Mouse (Mus musculus): ENCODE measurements around the gene Hoxb3. TPM values are rescaled to one million over a fixed set of nuclear protein-coding genes. Genes with fewer than 3 reads are reported as not detected.

The Hoxb3 gene
- polyA plus RNA-seq (2015; fragmentation: Nextera tagmentation; extraction: Ambion mirVana), result 0.11 TPM in 1 of 2 replicates, not detected in the other

GRCm38 (mm10) chr11:96323154-96323553 is at the start of gene Hoxb3:
TSS of gene Hoxb3 (plus strand) at chr11:96323326.
- no peaks in the 10 kb centered on the region for H3K4me1 ChIP-seq (ENCODE audit: control insufficient read depth, low read depth, low read length)
- H3K36me3 ChIP-seq (ENCODE audit: control insufficient read depth, insufficient read depth), result no peaks in the 10 kb centered on the region
- H3K9ac ChIP-seq (ENCODE audit: low read depth, low read length), result no peak within 1 kb of the TSS
- H3K4me2 ChIP-seq (ENCODE audit: low read depth, low read length), result no peak within 1 kb of the TSS
- WGBS (ENCODE audit: insufficient replicate concordance), result 51% methylated on average over 10 of the region's 10 CpGs
- ATAC-seq (ENCODE audit: low read depth), result no peak
- H3K27ac ChIP-seq (ENCODE audit: low read length), result no peak within 1 kb of the TSS
- H3K4me3 ChIP-seq (ENCODE audit: low read depth, low read length), result no peak within 1 kb of the TSS
- H3K27me3 ChIP-seq (ENCODE audit: control insufficient read depth, insufficient read depth, low read depth, low read length), result peaks cover 87% of the 10 kb centered on the region
- no peaks in the 10 kb centered on the region for H3K9me3 ChIP-seq (replicated peaks; ENCODE audit: control insufficient read depth, low read length)

DNA sequence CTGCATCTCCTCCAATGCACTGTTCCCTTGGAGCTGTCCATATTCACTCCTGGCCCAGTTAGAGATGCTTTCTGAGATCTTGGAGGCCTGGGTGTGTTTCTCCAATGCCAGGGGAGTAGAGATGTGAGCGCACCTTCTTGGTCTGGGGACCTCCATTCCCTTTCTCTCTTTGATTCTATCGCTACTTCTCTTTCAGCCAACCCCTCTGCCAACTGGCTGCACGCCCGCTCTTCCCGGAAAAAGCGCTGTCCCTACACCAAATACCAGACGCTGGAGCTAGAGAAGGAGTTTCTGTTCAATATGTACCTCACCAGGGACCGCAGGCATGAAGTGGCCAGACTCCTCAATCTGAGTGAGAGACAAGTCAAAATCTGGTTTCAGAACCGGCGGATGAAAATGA is 48.7 kb upstream of the Hoxb3 start:
- 31% methylated on average over 10 of the region's 10 CpGs for WGBS (ENCODE audit: insufficient replicate concordance)
- H3K4me3 ChIP-seq (ENCODE audit: low read depth, low read length), result no peak overlapping the region
- H3K4me1 ChIP-seq (ENCODE audit: control insufficient read depth, low read depth, low read length), result no peaks in the 10 kb centered on the region
- H3K4me2 ChIP-seq (ENCODE audit: low read depth, low read length), result no peak overlapping the region
- no peak overlapping the region for H3K9ac ChIP-seq (ENCODE audit: low read depth, low read length)
- no peak for ATAC-seq (ENCODE audit: low read depth)
- no peaks in the 10 kb centered on the region for H3K9me3 ChIP-seq (replicated peaks; ENCODE audit: control insufficient read depth, low read length)
- peaks cover 99% of the 10 kb centered on the region for H3K27me3 ChIP-seq (ENCODE audit: control insufficient read depth, insufficient read depth, low read depth, low read length)
- H3K27ac ChIP-seq (ENCODE audit: low read length), result no peak overlapping the region
- no peaks in the 10 kb centered on the region for H3K36me3 ChIP-seq (ENCODE audit: control insufficient read depth, insufficient read depth)

DNA sequence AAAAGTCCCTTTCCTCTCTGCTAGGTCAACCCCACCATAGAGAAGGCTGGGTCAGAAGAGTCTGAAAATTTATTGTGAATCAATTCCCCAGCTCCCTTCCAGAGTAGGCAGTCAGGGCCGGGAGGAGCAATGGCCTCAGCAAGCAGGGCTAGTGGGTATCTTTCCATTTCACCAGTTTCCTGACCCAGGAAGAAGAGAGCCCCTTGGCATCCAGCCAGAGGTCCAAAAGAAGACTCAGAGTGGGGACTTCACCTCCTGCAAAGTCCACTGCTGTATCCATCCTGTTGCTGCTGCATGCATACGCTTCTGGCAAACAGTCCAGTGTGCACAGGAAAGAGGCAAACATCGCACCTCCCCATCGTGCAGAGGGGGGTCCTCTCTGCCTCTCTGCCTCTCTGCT is 47.2 kb upstream of the Hoxb3 start:
- 21% methylated on average over 4 of the region's 4 CpGs for WGBS (ENCODE audit: insufficient replicate concordance)
- ATAC-seq (ENCODE audit: low read depth), result no peak
- peaks cover 99% of the 10 kb centered on the region for H3K27me3 ChIP-seq (ENCODE audit: control insufficient read depth, insufficient read depth, low read depth, low read length)

DNA sequence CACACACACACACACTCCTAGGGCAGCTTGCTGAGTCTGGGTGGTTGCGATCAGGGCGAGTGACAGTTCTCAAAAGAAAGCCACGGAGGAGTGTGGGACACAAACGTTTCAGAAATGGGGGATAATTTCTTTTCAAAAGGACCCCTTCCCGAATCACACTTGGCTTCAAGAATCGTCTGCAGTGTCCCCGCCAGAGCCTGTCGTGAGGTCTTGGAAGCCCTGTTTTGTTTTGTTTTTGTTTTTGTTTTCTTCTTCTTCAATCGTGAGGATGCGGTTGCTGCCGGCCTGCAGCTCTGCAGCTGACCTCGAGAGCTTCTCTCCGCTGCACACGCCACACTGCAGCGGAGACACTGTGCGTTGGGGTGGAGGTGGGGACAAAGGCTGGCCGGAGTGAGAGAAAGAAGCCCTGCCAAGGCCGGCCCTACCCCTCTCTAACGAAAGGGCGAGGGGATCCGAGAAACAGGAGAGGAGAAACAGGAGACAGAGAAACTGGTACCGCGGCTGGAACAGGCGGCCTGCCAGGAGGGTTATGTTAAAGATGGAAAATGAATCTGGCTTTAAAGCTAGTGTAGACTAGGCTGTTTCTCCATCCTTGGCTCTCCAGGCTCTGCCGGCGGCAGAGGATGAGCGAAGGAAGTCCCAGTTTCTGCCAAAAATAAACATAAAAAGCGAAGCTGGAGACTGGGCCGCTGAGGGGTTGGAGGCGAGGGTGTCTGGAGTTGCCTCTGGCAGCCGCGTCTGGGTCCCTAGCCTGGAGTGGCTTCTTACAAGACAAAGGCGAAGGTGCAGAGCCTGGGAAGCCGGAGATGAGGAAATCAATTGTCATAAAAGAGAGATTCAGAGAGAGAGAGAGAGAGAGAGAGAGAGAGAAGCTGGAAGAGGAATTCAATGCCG is 45.7 kb upstream of the Hoxb3 start:
- no peaks in the 10 kb centered on the region for H3K36me3 ChIP-seq (ENCODE audit: control insufficient read depth, insufficient read depth)
- WGBS (ENCODE audit: insufficient replicate concordance), result 2% methylated on average over 35 of the region's 35 CpGs
- no peaks in the 10 kb centered on the region for H3K4me1 ChIP-seq (ENCODE audit: control insufficient read depth, low read depth, low read length)
- H3K4me2 ChIP-seq (ENCODE audit: low read depth, low read length), result no peak overlapping the region
- peaks cover 98% of the 10 kb centered on the region for H3K27me3 ChIP-seq (ENCODE audit: control insufficient read depth, insufficient read depth, low read depth, low read length)
- ATAC-seq (ENCODE audit: low read depth), result no peak
- H3K9me3 ChIP-seq (replicated peaks; ENCODE audit: control insufficient read depth, low read length), result no peaks in the 10 kb centered on the region
- H3K9ac ChIP-seq (ENCODE audit: low read depth, low read length), result no peak overlapping the region
- no peak overlapping the region for H3K27ac ChIP-seq (ENCODE audit: low read length)
- H3K4me3 ChIP-seq (ENCODE audit: low read depth, low read length), result no peak overlapping the region

More for the DNA sequence above, 47.2 kb upstream of the Hoxb3 start:
- Histone ChIP-seq H3K4me1 (ENCODE audit: control insufficient read depth, low read depth, low read length) (no peaks in the 10 kb centered on the region), H3K9me3 (replicated peaks; ENCODE audit: control insufficient read depth, low read length) (no peaks in the 10 kb centered on the region), H3K4me3 (ENCODE audit: low read depth, low read length) (no peak overlapping the region), H3K4me2 (ENCODE audit: low read depth, low read length) (no peak overlapping the region), H3K9ac (ENCODE audit: low read depth, low read length) (no peak overlapping the region), H3K27ac (ENCODE audit: low read length) (no peak overlapping the region), H3K36me3 (ENCODE audit: control insufficient read depth, insufficient read depth) (no peaks in the 10 kb centered on the region)

GRCm38 (mm10) chr11:96278324-96278723 is 44.8 kb upstream of the Hoxb3 start:
- Histone ChIP-seq H3K9me3 (replicated peaks; ENCODE audit: control insufficient read depth, low read length) (no peaks in the 10 kb centered on the region), H3K4me3 (ENCODE audit: low read depth, low read length) (no peak overlapping the region), H3K27me3 (ENCODE audit: control insufficient read depth, insufficient read depth, low read depth, low read length) (peaks cover 98% of the 10 kb centered on the region), H3K9ac (ENCODE audit: low read depth, low read length) (no peak overlapping the region), H3K36me3 (ENCODE audit: control insufficient read depth, insufficient read depth) (no peaks in the 10 kb centered on the region), H3K4me1 (ENCODE audit: control insufficient read depth, low read depth, low read length) (no peaks in the 10 kb centered on the region), H3K4me2 (ENCODE audit: low read depth, low read length) (no peak overlapping the region), H3K27ac (ENCODE audit: low read length) (no peak overlapping the region)
- WGBS (ENCODE audit: insufficient replicate concordance), result 11% methylated on average over 14 of the region's 14 CpGs
- no peak for ATAC-seq (ENCODE audit: low read depth)

- under 1% methylated on average over 9 of the region's 9 CpGs for WGBS (ENCODE audit: insufficient replicate concordance)
- Histone ChIP-seq H3K36me3 (ENCODE audit: control insufficient read depth, insufficient read depth) (no peaks in the 10 kb centered on the region), H3K9ac (ENCODE audit: low read depth, low read length) (no peak overlapping the region), H3K27ac (ENCODE audit: low read length) (no peak overlapping the region), H3K9me3 (replicated peaks; ENCODE audit: control insufficient read depth, low read length) (no peaks in the 10 kb centered on the region), H3K4me1 (ENCODE audit: control insufficient read depth, low read depth, low read length) (no peaks in the 10 kb centered on the region), H3K4me2 (ENCODE audit: low read depth, low read length) (no peak overlapping the region), H3K27me3 (ENCODE audit: control insufficient read depth, insufficient read depth, low read depth, low read length) (peaks cover 98% of the 10 kb centered on the region), H3K4me3 (ENCODE audit: low read depth, low read length) (no peak overlapping the region)
- ATAC-seq (ENCODE audit: low read depth), result no peak
Observed at GRCm38 (mm10) chr11:96278773-96279172, 44.4 kb upstream of the Hoxb3 start.

DNA sequence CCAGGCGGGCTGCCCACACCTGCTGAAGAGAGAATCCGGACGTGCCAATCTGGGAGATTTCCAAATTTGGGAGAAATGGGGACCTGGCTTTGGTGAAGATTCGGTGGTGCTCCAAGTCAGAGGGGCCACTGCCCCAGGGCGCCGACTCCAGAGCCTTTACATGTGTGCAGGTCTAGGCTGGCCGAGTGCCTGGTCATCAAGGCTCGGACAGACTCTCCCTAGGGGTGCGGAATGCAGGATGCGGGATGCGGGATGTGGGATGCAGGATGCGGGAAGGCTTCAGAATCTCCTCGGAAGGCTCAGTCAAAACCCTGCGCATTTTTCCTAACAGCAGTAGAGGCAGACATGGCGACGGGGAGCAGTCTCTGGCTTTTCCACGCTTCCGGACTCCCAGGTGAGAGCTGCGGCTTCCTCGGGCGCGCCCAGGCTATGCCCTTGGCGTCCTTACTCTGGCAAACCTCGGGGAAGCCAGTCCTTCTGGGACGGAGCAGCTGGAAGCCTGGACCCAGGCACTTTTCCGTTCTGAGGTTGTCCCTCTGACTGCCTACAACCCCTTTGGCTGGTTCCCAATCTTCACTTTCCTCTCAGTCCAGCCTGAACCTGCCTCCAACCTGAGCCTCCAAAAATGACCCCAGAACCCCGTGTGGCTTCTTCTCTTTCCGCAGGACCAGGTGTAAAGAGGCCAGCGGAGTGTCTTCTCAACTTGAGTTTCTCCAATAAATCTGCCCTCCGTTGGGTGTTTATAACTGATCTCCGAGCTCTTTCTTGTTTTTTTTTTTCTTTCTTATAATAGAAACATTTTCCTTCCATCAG is 43.5 kb upstream of the Hoxb3 start:
- H3K36me3 ChIP-seq (ENCODE audit: control insufficient read depth, insufficient read depth), result no peaks in the 10 kb centered on the region
- no peak overlapping the region for H3K9ac ChIP-seq (ENCODE audit: low read depth, low read length)
- peaks cover 98% of the 10 kb centered on the region for H3K27me3 ChIP-seq (ENCODE audit: control insufficient read depth, insufficient read depth, low read depth, low read length)
- no peak overlapping the region for H3K4me2 ChIP-seq (ENCODE audit: low read depth, low read length)
- H3K9me3 ChIP-seq (replicated peaks; ENCODE audit: control insufficient read depth, low read length), result no peaks in the 10 kb centered on the region
- no peak overlapping the region for H3K4me3 ChIP-seq (ENCODE audit: low read depth, low read length)
- ATAC-seq (ENCODE audit: low read depth), result no peak
- H3K27ac ChIP-seq (ENCODE audit: low read length), result no peak overlapping the region
- WGBS (ENCODE audit: insufficient replicate concordance), result 5% methylated on average over 31 of the region's 31 CpGs
- H3K4me1 ChIP-seq (ENCODE audit: control insufficient read depth, low read depth, low read length), result no peaks in the 10 kb centered on the region

DNA sequence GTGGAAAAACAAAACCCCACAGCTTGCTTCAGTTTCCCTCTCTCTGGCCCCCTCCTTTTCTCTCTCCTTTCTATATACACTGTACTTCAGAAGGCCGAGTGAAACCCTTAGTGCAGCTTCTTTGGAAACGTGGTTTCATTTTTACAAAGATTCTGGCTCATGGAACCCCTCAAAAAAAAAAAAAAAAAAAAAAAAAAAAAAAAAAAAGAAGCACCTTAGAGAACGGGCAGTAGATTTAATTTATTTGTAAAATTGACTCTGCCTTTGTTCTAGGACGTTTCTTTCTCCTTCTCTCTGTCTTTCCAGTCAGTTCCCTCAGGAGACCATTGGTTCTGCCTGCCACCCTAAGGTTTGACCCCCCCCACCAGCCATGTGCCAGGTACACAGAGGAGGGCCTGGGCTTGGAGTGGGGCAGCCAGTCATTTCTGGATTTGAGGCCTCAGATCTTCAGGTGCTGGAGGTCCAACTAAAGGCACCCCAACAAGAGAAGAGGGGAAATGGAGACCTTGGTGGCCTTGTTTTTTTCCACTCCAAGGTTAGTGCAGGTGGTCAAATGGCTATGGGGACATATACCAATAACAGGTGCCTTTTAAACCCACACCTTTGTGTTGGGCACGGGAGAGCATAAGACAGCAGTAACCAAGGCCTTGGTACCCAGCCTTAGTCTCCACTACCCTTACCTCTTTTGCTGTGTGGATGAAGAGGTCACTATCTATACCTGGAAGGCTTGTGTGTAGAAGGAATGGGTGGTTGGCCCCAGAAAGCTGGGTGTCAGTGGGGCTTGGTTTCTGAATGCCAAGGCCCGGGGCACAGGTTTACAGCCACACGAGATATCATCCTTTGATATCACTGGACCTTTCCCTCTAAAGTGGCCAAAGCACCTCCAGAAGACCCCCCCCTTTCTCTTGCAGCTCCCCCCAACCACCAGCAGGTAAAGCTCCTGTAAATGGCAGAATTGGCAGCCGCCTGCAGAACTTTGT is 42.4 kb upstream of the Hoxb3 start:
- 15% methylated on average over 8 of the region's 8 CpGs for WGBS (ENCODE audit: insufficient replicate concordance)
- no peak overlapping the region for H3K27ac ChIP-seq (ENCODE audit: low read length)
- peaks cover 98% of the 10 kb centered on the region for H3K27me3 ChIP-seq (ENCODE audit: control insufficient read depth, insufficient read depth, low read depth, low read length)
- H3K4me2 ChIP-seq (ENCODE audit: low read depth, low read length), result no peak overlapping the region
- H3K4me3 ChIP-seq (ENCODE audit: low read depth, low read length), result no peak overlapping the region
- H3K36me3 ChIP-seq (ENCODE audit: control insufficient read depth, insufficient read depth), result no peaks in the 10 kb centered on the region
- no peak for ATAC-seq (ENCODE audit: low read depth)
- H3K9me3 ChIP-seq (replicated peaks; ENCODE audit: control insufficient read depth, low read length), result no peaks in the 10 kb centered on the region
- no peaks in the 10 kb centered on the region for H3K4me1 ChIP-seq (ENCODE audit: control insufficient read depth, low read depth, low read length)
- no peak overlapping the region for H3K9ac ChIP-seq (ENCODE audit: low read depth, low read length)

Data from liver, embryonic 16.5 days (tissue).